Mouse (Mus musculus) testis, adult 2 months (tissue): ENCODE data around the gene Synpo2.

Experiments used
- CTCF ChIP-seq: fragments of 200-500 bp; IDR thresholded peaks from 2 replicates; pipeline ENCODE4 v1.5.1; 2012; ENCODE audit warnings: low read depth, mild to moderate bottlenecking, inconsistent platforms, low read length, moderate library complexity; ENCODE audit not compliant: control insufficient read depth, insufficient read depth, insufficient replicate concordance
- POLR2A ChIP-seq: fragments of 200-500 bp; IDR thresholded peaks from 2 replicates; pipeline ENCODE4 v1.6.1; 2012; ENCODE audit warnings: low read depth, mild to moderate bottlenecking, inconsistent platforms, low read length, moderate library complexity; ENCODE audit not compliant: control insufficient read depth

- no peak for TF ChIP-seq CTCF
- no peak for TF ChIP-seq POLR2A
Observed at GRCm38 (mm10) chr3:123149380-123150162, 86.4 kb downstream of the Synpo2 start.
